Mouse (Mus musculus): ENCODE measurements around the gene Col25a1.

DNA sequence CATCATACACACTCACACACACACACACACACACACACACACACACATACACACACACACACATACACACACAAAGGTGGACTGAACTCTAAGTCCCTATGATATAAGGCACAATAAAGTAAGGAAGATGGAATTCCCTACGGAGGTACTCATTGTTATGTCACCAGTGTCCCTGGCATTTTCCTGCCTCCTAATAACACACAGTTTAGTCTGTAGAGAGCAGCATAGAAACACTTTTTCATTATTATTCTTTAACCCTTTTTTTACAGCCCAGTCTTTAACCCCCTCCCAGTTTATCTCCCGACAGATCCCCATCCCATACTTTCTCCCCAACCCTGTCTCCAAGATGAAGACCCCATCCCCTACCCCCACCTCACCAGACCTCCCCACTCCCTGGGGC is 450.3 kb downstream of the Col25a1 start:
- no peak for TF ChIP-seq CTCF (conservative IDR thresholded peaks at IDR 0.05; ENCODE audit: insufficient read depth, insufficient read length, low read depth, low read length)
- no peak for TF ChIP-seq POLR2A (IDR thresholded peaks at IDR 0.05; ENCODE audit: low read depth, low read length)
